Mouse (Mus musculus) layer of hippocampus, adult 11-12 months (tissue): ENCODE data around the gene Map1s.

ENCODE experiments used
- DNase-seq: peaks from one replicate; pipeline ENCODE4 v3.0.0; 2022; ENCODE audit warnings: low spot score

Gene Map1s

GRCm38 (mm10) chr8:70943187-70943586 lies 37.5 kb downstream of the Map1s start:
- DNase-seq: no peak

- no peak for DNase-seq
Measured at GRCm38 (mm10) chr8:70949847-70950246, 44.1 kb downstream of the Map1s start.

- DNase-seq: no peak
Measured at GRCm38 (mm10) chr8:70960703-70961472, 55.2 kb downstream of the Map1s start.

- DNase-seq: peak; percentile 13
Measured at GRCm38 (mm10) chr8:70964159-70964558, 58.4 kb downstream of the Map1s start.

- no peak for DNase-seq
Measured at GRCm38 (mm10) chr8:70964861-70965260, 59.1 kb downstream of the Map1s start.
